Mouse (Mus musculus) kidney, postnatal 4 days (tissue): ENCODE data around the gene Gtf2h3.
"Not testable (repeated sequence)": the region's sequence is repeated elsewhere in the genome, so short reads cannot be mapped to it uniquely, and the experiment has no call there.

Experiments used
- DNase-seq, 2 experiments: peaks; one replicate each; pipeline ENCODE4 v3.0.0; 2021; ENCODE audit warnings: mixed read lengths in 2 of 2

Gtf2h3 gene

GRCm38 (mm10) chr5:124575467-124575866, 3.5 kb upstream of the Gtf2h3 start:
- DNase-seq: no peak

GRCm38 (mm10) chr5:124582515-124582914, 3.6 kb downstream of the Gtf2h3 start:
- no peak for DNase-seq

- DNase-seq: no peak
Observed at GRCm38 (mm10) chr5:124592768-124593167, 13.8 kb downstream of the Gtf2h3 start.

GRCm38 (mm10) chr5:124598224-124599174, 19.6 kb downstream of the Gtf2h3 start:
- DNase-seq: peak; percentile 94 to 96

- DNase-seq: not testable (repeated sequence)
Observed at GRCm38 (mm10) chr5:124599726-124600125, 20.8 kb downstream of the Gtf2h3 start.

GRCm38 (mm10) chr5:124602349-124602748, 23.4 kb downstream of the Gtf2h3 start:
- peak; percentile 76 to 77 for DNase-seq

GRCm38 (mm10) chr5:124604296-124604695, 25.4 kb downstream of the Gtf2h3 start:
- no peak for DNase-seq

- no peak for DNase-seq
Observed at GRCm38 (mm10) chr5:124605041-124605622, 26.2 kb downstream of the Gtf2h3 start.

GRCm38 (mm10) chr5:124610965-124611364, 32.0 kb downstream of the Gtf2h3 start:
- peak; percentile 22 to 23 for DNase-seq

GRCm38 (mm10) chr5:124614709-124615108, 35.8 kb downstream of the Gtf2h3 start:
- peak; percentile 31 to 49 for DNase-seq

GRCm38 (mm10) chr5:124618711-124619110, 39.8 kb downstream of the Gtf2h3 start:
- DNase-seq: no peak

- DNase-seq: no peak
Observed at GRCm38 (mm10) chr5:124621362-124621761, 42.4 kb downstream of the Gtf2h3 start.

- no peak for DNase-seq
Observed at GRCm38 (mm10) chr5:124622890-124623289, 44.0 kb downstream of the Gtf2h3 start.

- DNase-seq: no peak
Observed at GRCm38 (mm10) chr5:124624291-124624690, 45.4 kb downstream of the Gtf2h3 start.

GRCm38 (mm10) chr5:124628448-124629363, 49.8 kb downstream of the Gtf2h3 start, which contains the start of gene Atp6v0a2:
TSS of gene Atp6v0a2 (plus strand) at chr5:124628576.
- DNase-seq: peak; percentile 98

- DNase-seq: peak in 1 of 2 experiments; percentile 12
Observed at GRCm38 (mm10) chr5:124629641-124630040, 50.7 kb downstream of the Gtf2h3 start.

GRCm38 (mm10) chr5:124631685-124632084, 52.7 kb downstream of the Gtf2h3 start:
- no peak for DNase-seq

GRCm38 (mm10) chr5:124632461-124632860, 53.5 kb downstream of the Gtf2h3 start:
- no peak for DNase-seq

- no peak for DNase-seq
Observed at GRCm38 (mm10) chr5:124633425-124633824, 54.5 kb downstream of the Gtf2h3 start.

GRCm38 (mm10) chr5:124635068-124635467, 56.1 kb downstream of the Gtf2h3 start:
- peak; percentile 71 to 78 for DNase-seq

- DNase-seq: no peak
Observed at GRCm38 (mm10) chr5:124636139-124636538, 57.2 kb downstream of the Gtf2h3 start.

- DNase-seq: no peak
Observed at GRCm38 (mm10) chr5:124636694-124637093, 57.8 kb downstream of the Gtf2h3 start.

GRCm38 (mm10) chr5:124637300-124637699, 58.4 kb downstream of the Gtf2h3 start:
- peak; percentile 16 to 39 for DNase-seq
